Mouse (Mus musculus): ENCODE measurements around the gene Cend1. TPM values are rescaled to one million over a fixed set of nuclear protein-coding genes. Genes with fewer than 3 reads are reported as not detected.
A peak's percentile ranks its signal among the peaks of the same experiment; 100 is the strongest.

The Cend1 gene
- polyA plus RNA-seq, 1 experiment from 2014 or later: 3.3 TPM

GRCm38 (mm10) chr7:141457986-141458660 lies 28.8 kb upstream of the Cend1 start:
- no peak overlapping the region for H3K27ac ChIP-seq (ENCODE audit: low read depth, low read length)
- H3K4me1 ChIP-seq (replicated peaks; ENCODE audit: control insufficient read depth, insufficient read depth, low read length): no peaks in the 10 kb centered on the region; the same call in 1 of the 2 replicates
- no peaks in the 10 kb centered on the region for H3K27me3 ChIP-seq (replicated peaks; ENCODE audit: control insufficient read depth, insufficient read depth, low read length)
- 68% methylated on average over 15 of the region's 15 CpGs for WGBS
- H3K4me3 ChIP-seq (ENCODE audit: low read depth, low read length): no peak overlapping the region
- no peak overlapping the region for H3K9ac ChIP-seq (ENCODE audit: low read depth, low read length)
- no peak for ATAC-seq
- H3K4me2 ChIP-seq (replicated peaks; ENCODE audit: low read depth): no peak overlapping the region
- H3K36me3 ChIP-seq (ENCODE audit: control insufficient read depth, insufficient read depth): peaks cover 27% of the 10 kb centered on the region
- peak; percentile 78 for TF ChIP-seq CTCF (IDR thresholded peaks at IDR 0.05; ENCODE audit: low read depth)
- H3K9me3 ChIP-seq (ENCODE audit: control insufficient read depth): no peaks in the 10 kb centered on the region

- Histone ChIP-seq H3K9ac (ENCODE audit: low read depth, low read length) (no peak overlapping the region), H3K4me2 (replicated peaks; ENCODE audit: low read depth) (no peak overlapping the region), H3K27ac (ENCODE audit: low read depth, low read length) (no peak overlapping the region), H3K4me1 (replicated peaks; ENCODE audit: control insufficient read depth, insufficient read depth, low read length) (no peaks in the 10 kb centered on the region; the same call in 1 of the 2 replicates), H3K4me3 (ENCODE audit: low read depth, low read length) (no peak overlapping the region), H3K9me3 (ENCODE audit: control insufficient read depth) (no peaks in the 10 kb centered on the region), H3K27me3 (replicated peaks; ENCODE audit: control insufficient read depth, insufficient read depth, low read length) (no peaks in the 10 kb centered on the region), H3K36me3 (ENCODE audit: control insufficient read depth, insufficient read depth) (peaks cover 27% of the 10 kb centered on the region)
- TF ChIP-seq CTCF (IDR thresholded peaks at IDR 0.05; ENCODE audit: low read depth): no peak
- 93% methylated on average over 14 of the region's 14 CpGs for WGBS
- ATAC-seq: no peak
These were observed 27.9 kb upstream of the Cend1 start for GRCm38 (mm10) chr7:141457236-141457635.

- H3K4me1 ChIP-seq (replicated peaks; ENCODE audit: control insufficient read depth, insufficient read depth, low read length): no peaks in the 10 kb centered on the region; the same call in 1 of the 2 replicates
- H3K27ac ChIP-seq (ENCODE audit: low read depth, low read length): 0 out of 2 replicates have a peak overlapping the region, but pooled peaks have one; percentile 95
- H3K9me3 ChIP-seq (ENCODE audit: control insufficient read depth): no peaks in the 10 kb centered on the region
- peaks cover 32% of the 10 kb centered on the region for H3K36me3 ChIP-seq (ENCODE audit: control insufficient read depth, insufficient read depth)
- ATAC-seq: no peak
- H3K27me3 ChIP-seq (replicated peaks; ENCODE audit: control insufficient read depth, insufficient read depth, low read length): no peaks in the 10 kb centered on the region
- H3K4me2 ChIP-seq (replicated peaks; ENCODE audit: low read depth): peak overlapping the region; percentile 90
- H3K4me3 ChIP-seq (ENCODE audit: low read depth, low read length): no peak overlapping the region
- 77% methylated on average over 6 of the region's 6 CpGs for whole genome bisulfite sequencing
- TF ChIP-seq CTCF (IDR thresholded peaks at IDR 0.05; ENCODE audit: low read depth): no peak
- no peak overlapping the region for H3K9ac ChIP-seq (ENCODE audit: low read depth, low read length)
These were observed 27.4 kb upstream of the Cend1 start for GRCm38 (mm10) chr7:141456739-141457138.

DNA sequence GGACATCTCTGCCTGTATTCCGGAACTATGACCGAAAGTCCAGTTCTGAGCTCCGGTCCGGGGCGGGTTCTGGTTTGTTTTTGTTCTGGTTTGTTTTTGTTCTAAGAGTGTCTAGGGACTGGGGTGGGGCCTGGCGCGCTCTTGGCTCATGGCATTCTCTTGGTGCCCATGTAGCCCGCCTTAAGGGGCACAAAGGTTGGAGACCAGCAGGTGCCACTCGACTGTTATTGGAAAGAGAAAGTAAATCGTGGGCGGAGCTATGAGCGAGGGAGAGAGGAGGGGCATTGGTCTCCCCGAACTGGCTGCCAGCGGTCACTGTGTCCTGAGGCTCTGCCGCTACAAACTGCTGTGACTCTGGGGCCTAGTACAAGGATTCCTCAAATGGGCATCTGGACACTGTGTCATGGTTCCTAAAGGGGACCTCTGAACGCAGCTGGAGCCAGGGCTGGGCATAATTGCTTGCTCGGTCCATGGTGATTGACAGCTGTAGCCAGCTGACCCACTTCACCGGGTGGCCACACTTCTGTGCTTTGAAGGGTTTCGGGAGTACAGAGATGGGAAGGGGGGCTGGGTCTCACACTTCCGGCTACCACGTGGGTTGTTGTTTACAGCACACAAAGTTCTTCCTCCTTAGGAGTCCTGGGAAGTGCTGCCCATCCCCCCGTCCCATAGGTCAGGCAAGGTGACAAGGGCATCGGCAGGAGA lies 26.5 kb upstream of the Cend1 start:
- TF ChIP-seq CTCF (IDR thresholded peaks at IDR 0.05; ENCODE audit: low read depth): no peak
- peak overlapping the region; percentile 72 for H3K9ac ChIP-seq (ENCODE audit: low read depth, low read length)
- peak overlapping the region; percentile 86 for H3K4me3 ChIP-seq (ENCODE audit: low read depth, low read length)
- peak; percentile 60 for ATAC-seq
- no peaks in the 10 kb centered on the region for H3K27me3 ChIP-seq (replicated peaks; ENCODE audit: control insufficient read depth, insufficient read depth, low read length)
- no peaks in the 10 kb centered on the region for H3K9me3 ChIP-seq (ENCODE audit: control insufficient read depth)
- H3K36me3 ChIP-seq (ENCODE audit: control insufficient read depth, insufficient read depth): peaks cover 42% of the 10 kb centered on the region
- no peaks in the 10 kb centered on the region; the same call in 1 of the 2 replicates for H3K4me1 ChIP-seq (replicated peaks; ENCODE audit: control insufficient read depth, insufficient read depth, low read length)
- H3K4me2 ChIP-seq (replicated peaks; ENCODE audit: low read depth): peak overlapping the region; percentile 90
- peak overlapping the region; percentile 95 for H3K27ac ChIP-seq (ENCODE audit: low read depth, low read length)
- WGBS: 1% methylated on average over 23 of the region's 23 CpGs

- under 1% methylated on average over 45 of the region's 45 CpGs for WGBS
- peak within 1 kb of the TSS; percentile 90 for H3K4me2 ChIP-seq (replicated peaks; ENCODE audit: low read depth)
- H3K9ac ChIP-seq (ENCODE audit: low read depth, low read length): peak within 1 kb of the TSS; percentile 72
- no peaks in the 10 kb centered on the region; the same call in 1 of the 2 replicates for H3K4me1 ChIP-seq (replicated peaks; ENCODE audit: control insufficient read depth, insufficient read depth, low read length)
- H3K36me3 ChIP-seq (ENCODE audit: control insufficient read depth, insufficient read depth): peaks cover 49% of the 10 kb centered on the region
- ATAC-seq: peak; percentile 81
- no peaks in the 10 kb centered on the region for H3K27me3 ChIP-seq (replicated peaks; ENCODE audit: control insufficient read depth, insufficient read depth, low read length)
- TF ChIP-seq CTCF (IDR thresholded peaks at IDR 0.05; ENCODE audit: low read depth): peak; percentile 38
- no peaks in the 10 kb centered on the region for H3K9me3 ChIP-seq (ENCODE audit: control insufficient read depth)
- H3K4me3 ChIP-seq (ENCODE audit: low read depth, low read length): peak within 1 kb of the TSS; percentile 86
- H3K27ac ChIP-seq (ENCODE audit: low read depth, low read length): peak within 1 kb of the TSS; percentile 95
These were observed 25.8 kb upstream of the Cend1 start, which contains the start of gene Pnpla2 for GRCm38 (mm10) chr7:141454967-141455551. Gene Pnpla2 (plus strand): TSS chr7:141455198.

DNA sequence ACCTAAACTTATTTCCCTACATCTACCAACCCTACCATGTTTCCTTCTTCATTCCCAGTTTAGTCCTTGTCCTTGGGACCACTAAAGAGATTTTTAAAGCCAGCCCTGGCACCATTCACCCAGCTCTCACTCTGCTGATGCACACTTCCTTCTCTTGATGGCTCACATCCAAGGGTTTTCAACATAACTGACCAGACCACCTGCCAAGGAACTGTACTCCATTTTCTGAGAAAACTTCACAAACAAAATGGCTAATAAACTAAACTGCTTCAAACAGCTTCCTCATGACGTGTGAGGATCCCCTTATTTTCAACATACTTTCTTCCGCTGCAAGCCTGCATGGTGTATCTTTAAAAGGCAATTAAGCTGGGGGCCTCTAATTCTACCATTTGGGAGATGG lies 24.3 kb upstream of the Cend1 start:
- Histone ChIP-seq H3K4me2 (replicated peaks; ENCODE audit: low read depth) (no peak overlapping the region), H3K9ac (ENCODE audit: low read depth, low read length) (no peak overlapping the region), H3K27me3 (replicated peaks; ENCODE audit: control insufficient read depth, insufficient read depth, low read length) (no peaks in the 10 kb centered on the region), H3K4me1 (replicated peaks; ENCODE audit: control insufficient read depth, insufficient read depth, low read length) (peaks cover 3% of the 10 kb centered on the region), H3K4me3 (ENCODE audit: low read depth, low read length) (no peak overlapping the region), H3K36me3 (ENCODE audit: control insufficient read depth, insufficient read depth) (peaks cover 39% of the 10 kb centered on the region), H3K9me3 (ENCODE audit: control insufficient read depth) (no peaks in the 10 kb centered on the region), H3K27ac (ENCODE audit: low read depth, low read length) (no peak overlapping the region)
- TF ChIP-seq CTCF (IDR thresholded peaks at IDR 0.05; ENCODE audit: low read depth): no peak
- WGBS: 66% methylated on average over 2 of the region's 2 CpGs
- ATAC-seq: no peak
